Comparison of ENCODE assay signal across 20 mouse cellular contexts in genomic region chr17:32383661-32384060, GRCm38 (mm10). TPM values are rescaled to one million over a fixed set of nuclear protein-coding genes. Genes with fewer than 3 reads are reported as not detected.
DNase-seq lines count a peak whose midpoint lies in the region; ATAC-seq lines count a peak whose summit lies in the region.
"Had no signal": no experiment of that assay in that cellular context is flagged by ENCODE, and none has a peak within 500 bp of the region (broad histone marks: within the 10 kb centered on the region; RNA-seq: fewer than 3 reads in every experiment).

No protein-coding gene starts in this region.

- H3K27me3 ChIP-seq in heart, embryonic 14.5 days (ENCODE audit: control insufficient read depth, insufficient read depth, low read length) = no peaks in the 10 kb centered on the region
- H3K27me3 ChIP-seq: CH12.LX; limb, embryonic 15.5 days; midbrain, embryonic 13.5 days had no signal

- H3K4me1 ChIP-seq in heart, embryonic 14.5 days (ENCODE audit: control insufficient read depth in 2 of 2, insufficient read depth in 2 of 2, low read length in 2 of 2) = peaks cover 21 to 22% of the 10 kb centered on the region in 2 experiments

- no peaks in the 10 kb centered on the region for H3K9me3 ChIP-seq in heart, embryonic 14.5 days (ENCODE audit: control insufficient read depth, low read length)
- H3K9me3 ChIP-seq: limb, embryonic 15.5 days; midbrain, embryonic 13.5 days had no signal

- peak overlapping the region; percentile 45 to 47; a peak in 3 of 4 replicates for H3K27ac ChIP-seq in heart, embryonic 14.5 days (replicated peaks in 1 of 2; ENCODE audit: control insufficient read depth in 1 of 2, insufficient read depth in 1 of 2, low read depth in 2 of 2, low read length in 2 of 2)
- H3K27ac ChIP-seq: limb, embryonic 15.5 days; midbrain, embryonic 13.5 days had no signal

- ATAC-seq in heart, embryonic 14.5 days (ENCODE audit: insufficient number of reproducible peaks, insufficient read depth, low FRiP score, low read depth) = no peak
- ATAC-seq: midbrain, embryonic 13.5 days had no signal

- peak overlapping the region; percentile 21 for H3K4me2 ChIP-seq in heart, embryonic 14.5 days (ENCODE audit: low read length)
- H3K4me2 ChIP-seq: limb, embryonic 15.5 days; lung, embryonic 14.5 days; midbrain, embryonic 13.5 days had no signal

- H3K4me3 ChIP-seq in heart, embryonic 14.5 days (ENCODE audit: control insufficient read depth in 1 of 2, insufficient read depth in 1 of 2, low read depth in 1 of 2, low read length in 2 of 2) = no peak overlapping the region
- H3K4me3 ChIP-seq: erythroblast, embryonic 14.5 days; limb, embryonic 15.5 days; midbrain, embryonic 13.5 days had no signal

- WGBS in heart, embryonic 14.5 days = 66% methylated on average over 5 of the region's 5 CpGs

- no peak overlapping the region for H3K9ac ChIP-seq in heart, embryonic 14.5 days (ENCODE audit: low read length)
- H3K9ac ChIP-seq: limb, embryonic 15.5 days; lung, embryonic 14.5 days; midbrain, embryonic 13.5 days had no signal

- peaks cover 29% of the 10 kb centered on the region for H3K36me3 ChIP-seq in heart, embryonic 14.5 days (ENCODE audit: control insufficient read depth, insufficient read depth, low read length)

- DNase-seq in adrenal gland, postnatal 10 days = peak; percentile 42
- no peak for DNase-seq in adrenal gland, adult 18-20 months (ENCODE audit: low spot score in 2 of 2)
- DNase-seq in heart, adult 11 months = peak; percentile 93
- no peak for DNase-seq in heart, adult 8-10 months (ENCODE audit: low spot score)
- DNase-seq in adipocyte (ENCODE audit: low spot score) = peak; percentile 89
- DNase-seq in lung, postnatal 14 days = no peak
- DNase-seq in thymus, postnatal 14 days = no peak
- DNase-seq: kidney, adult 8-10 months; kidney, postnatal 36 days; lung, embryonic 14.5 days; retina, postnatal 1 day; thymus, adult 18-20 months had no signal

RNA-seq across cellular contexts. Expression of gene Wiz, which starts 5.6 kb away (rescaled TPM):
- 10 to 100 TPM; 38.3 to 44.9 TPM for total RNA-seq in adrenal gland, postnatal 10 days (2021)
- 10 to 100 TPM; 42.5 to 49.1 TPM for total RNA-seq in adrenal gland, adult 18-20 months (2021)
- total RNA-seq in heart, adult 8-10 months (2022) = 10 to 100 TPM; 14.0 to 17.2 (median 15.4) TPM
- polyA plus RNA-seq in heart, embryonic 14.5 days (2014; fragmentation: Nextera tagmentation; extraction: Ambion mirVana) = 18.2 and 19.5 TPM in 2 replicates

RNA-seq across cellular contexts. Expression of gene Rasal3, which starts 19.7 kb away (rescaled TPM):
- 1 to 10 TPM; 4.5 to 4.9 TPM for total RNA-seq in adrenal gland, postnatal 10 days (2021)
- total RNA-seq in adrenal gland, adult 18-20 months (2021) = 1 to 10 TPM; 2.0 to 3.0 TPM
- 1 to 10 TPM in 1 of 4 experiments, under 1 TPM in 3; 0.33 to 1.2 (median 0.61) TPM for total RNA-seq in heart, adult 8-10 months (2022)
- 0.67 and 0.76 TPM in 2 replicates for polyA plus RNA-seq in heart, embryonic 14.5 days (2014; fragmentation: Nextera tagmentation; extraction: Ambion mirVana)

RNA-seq across cellular contexts. Expression of gene Akap8l, which starts 33.3 kb away (rescaled TPM):
- 100 to 1,000 TPM in 1 of 2 experiments, 10 to 100 TPM in 1; 61.0 to 112 TPM for total RNA-seq in adrenal gland, postnatal 10 days (2021)
- total RNA-seq in adrenal gland, adult 18-20 months (2021) = 100 to 1,000 TPM in 1 of 2 experiments, 10 to 100 TPM in 1; 98.4 to 128 TPM
- total RNA-seq in heart, adult 8-10 months (2022) = 10 to 100 TPM; 41.4 to 55.8 (median 46.3) TPM
- polyA plus RNA-seq in heart, embryonic 14.5 days (2014; fragmentation: Nextera tagmentation; extraction: Ambion mirVana) = 83.5 and 84.1 TPM in 2 replicates

RNA-seq across cellular contexts. Expression of gene Pglyrp2, which starts 40.3 kb away (rescaled TPM):
- 10 to 100 TPM; 13.5 to 36.1 TPM for total RNA-seq in adrenal gland, postnatal 10 days (2021)
- under 1 TPM; 0.17 to 0.54 TPM for total RNA-seq in adrenal gland, adult 18-20 months (2021)
- not detected for total RNA-seq in heart, adult 8-10 months (2022)
- polyA plus RNA-seq in heart, embryonic 14.5 days (2014; fragmentation: Nextera tagmentation; extraction: Ambion mirVana) = not detected in 2 replicates
- total RNA-seq: layer of hippocampus, postnatal 10 days had no signal
- polyA plus RNA-seq: embryonic facial prominence, embryonic 11.5 days; forebrain, embryonic 16.5 days; midbrain, embryonic 13.5 days had no signal

Comparison
In these comparisons a context has a peak if more than half of its experiments do, and no peak if none do; other contexts are left out.
1. DNase-seq: peak in adrenal gland, postnatal 10 days (single experiment), heart, adult 11 months (single experiment) and adipocyte (single experiment); none in adrenal gland, adult 18-20 months (0 of 2), heart, adult 8-10 months (single experiment), lung, postnatal 14 days (single experiment) and thymus, postnatal 14 days (single experiment).